Mouse (Mus musculus): ENCODE data around the gene Msi2. TPM values are rescaled to one million over a fixed set of nuclear protein-coding genes. Genes with fewer than 3 reads are reported as not detected.

Msi2 gene
- polyA plus RNA-seq, 1 experiment from 2014 or later = 16.8 TPM

DNA sequence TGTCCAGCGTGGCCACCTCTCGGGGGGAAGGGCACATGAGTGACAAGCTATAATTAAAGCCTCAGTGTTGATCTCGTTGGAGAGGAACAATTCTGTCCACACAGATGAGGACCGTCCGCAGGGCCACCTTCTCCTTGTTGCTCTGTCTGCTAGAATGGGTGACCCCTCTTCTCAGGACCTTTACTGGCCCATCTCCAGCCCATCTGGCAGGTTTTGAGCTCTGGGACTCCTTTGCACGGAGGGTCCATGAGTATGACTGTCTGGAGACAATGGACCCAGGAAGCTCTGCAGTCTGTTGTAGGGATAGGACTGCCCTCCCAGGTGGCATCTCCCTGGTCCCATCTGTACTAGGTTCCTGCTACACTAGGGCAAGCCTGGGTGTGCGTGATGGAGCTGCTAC lies 406.7 kb downstream of the Msi2 start:
- no peak overlapping the region for H3K27ac ChIP-seq
- no peak for DNase-seq (ENCODE audit: low spot score)
- peaks cover 34% of the 10 kb centered on the region for H3K27me3 ChIP-seq (ENCODE audit: low read depth, poor library complexity, severe bottlenecking)
- WGBS = 73% methylated on average over 7 of the region's 7 CpGs
- H3K9me3 ChIP-seq (replicated peaks) = no peaks in the 10 kb centered on the region
- no peak overlapping the region for H3K4me3 ChIP-seq
- H3K4me1 ChIP-seq = peaks cover 51% of the 10 kb centered on the region
- no peaks in the 10 kb centered on the region for H3K36me3 ChIP-seq

DNA sequence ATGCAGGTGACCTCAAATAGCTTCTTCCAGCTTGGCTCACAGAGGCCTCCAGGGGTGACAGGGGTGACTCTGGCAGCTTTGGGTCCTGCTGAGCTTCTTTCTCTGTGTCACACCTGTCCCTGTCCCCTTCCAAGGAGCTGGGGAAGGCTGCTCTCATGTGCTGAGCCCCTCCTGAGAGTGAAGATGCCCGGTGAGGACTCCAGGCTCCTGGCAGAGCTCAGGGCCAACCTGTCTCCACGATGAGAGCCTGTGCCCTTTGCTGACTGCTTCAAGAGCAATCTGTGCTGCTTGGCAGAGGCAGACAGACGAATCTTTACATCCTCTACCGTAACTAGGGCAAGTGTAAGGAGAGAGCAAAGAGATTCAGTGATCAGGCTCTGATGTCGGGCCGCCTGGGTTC lies 407.5 kb downstream of the Msi2 start:
- Histone ChIP-seq H3K27ac (peak overlapping the region; percentile 54; the same call in 1 of the 2 replicates), H3K4me3 (no peak overlapping the region), H3K36me3 (no peaks in the 10 kb centered on the region), H3K4me1 (peaks cover 51% of the 10 kb centered on the region), H3K9me3 (replicated peaks) (no peaks in the 10 kb centered on the region), H3K27me3 (ENCODE audit: low read depth, poor library complexity, severe bottlenecking) (peaks cover 34% of the 10 kb centered on the region)
- 59% methylated on average over 6 of the region's 6 CpGs for WGBS
- DNase-seq (ENCODE audit: low spot score) = no peak

DNA sequence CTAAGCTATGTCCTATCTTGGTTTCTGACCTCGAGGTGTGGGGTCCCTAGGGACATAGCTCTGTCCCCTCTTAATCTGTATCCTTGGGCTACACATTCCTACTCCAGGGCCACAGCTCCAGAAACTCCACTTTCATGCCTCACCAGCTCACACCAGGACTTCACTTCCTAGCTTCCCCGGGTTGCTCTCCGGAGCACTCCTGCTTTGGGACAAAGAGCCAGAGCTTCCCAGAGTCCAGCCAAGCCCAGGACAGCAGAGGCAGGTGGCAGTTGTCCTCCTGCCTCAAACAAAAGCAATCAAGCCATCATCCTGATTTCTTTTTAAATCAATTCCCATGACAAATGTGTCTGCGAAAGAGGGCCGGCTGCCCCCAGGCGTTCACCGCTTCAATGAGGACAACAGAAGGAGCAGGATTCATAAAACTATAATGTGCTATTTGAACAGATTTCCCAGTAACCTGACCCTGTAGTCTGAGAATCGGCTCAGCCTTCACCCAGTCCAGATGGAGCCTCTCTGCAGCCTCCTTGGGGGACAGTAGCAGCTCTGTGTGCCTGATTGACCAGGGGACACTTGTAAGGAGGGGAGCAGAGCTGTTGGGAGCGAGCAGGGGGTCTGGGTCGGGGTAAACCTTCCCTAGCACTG lies 409.1 kb downstream of the Msi2 start:
- peaks cover 28% of the 10 kb centered on the region for H3K27me3 ChIP-seq (ENCODE audit: low read depth, poor library complexity, severe bottlenecking)
- H3K4me3 ChIP-seq = no peak overlapping the region
- DNase-seq (ENCODE audit: low spot score) = no peak
- no peaks in the 10 kb centered on the region for H3K9me3 ChIP-seq (replicated peaks)
- H3K36me3 ChIP-seq = no peaks in the 10 kb centered on the region
- peak overlapping the region; percentile 56; the same call in 1 of the 2 replicates for H3K27ac ChIP-seq
- peaks cover 43% of the 10 kb centered on the region for H3K4me1 ChIP-seq
- 66% methylated on average over 10 of the region's 10 CpGs for WGBS

DNA sequence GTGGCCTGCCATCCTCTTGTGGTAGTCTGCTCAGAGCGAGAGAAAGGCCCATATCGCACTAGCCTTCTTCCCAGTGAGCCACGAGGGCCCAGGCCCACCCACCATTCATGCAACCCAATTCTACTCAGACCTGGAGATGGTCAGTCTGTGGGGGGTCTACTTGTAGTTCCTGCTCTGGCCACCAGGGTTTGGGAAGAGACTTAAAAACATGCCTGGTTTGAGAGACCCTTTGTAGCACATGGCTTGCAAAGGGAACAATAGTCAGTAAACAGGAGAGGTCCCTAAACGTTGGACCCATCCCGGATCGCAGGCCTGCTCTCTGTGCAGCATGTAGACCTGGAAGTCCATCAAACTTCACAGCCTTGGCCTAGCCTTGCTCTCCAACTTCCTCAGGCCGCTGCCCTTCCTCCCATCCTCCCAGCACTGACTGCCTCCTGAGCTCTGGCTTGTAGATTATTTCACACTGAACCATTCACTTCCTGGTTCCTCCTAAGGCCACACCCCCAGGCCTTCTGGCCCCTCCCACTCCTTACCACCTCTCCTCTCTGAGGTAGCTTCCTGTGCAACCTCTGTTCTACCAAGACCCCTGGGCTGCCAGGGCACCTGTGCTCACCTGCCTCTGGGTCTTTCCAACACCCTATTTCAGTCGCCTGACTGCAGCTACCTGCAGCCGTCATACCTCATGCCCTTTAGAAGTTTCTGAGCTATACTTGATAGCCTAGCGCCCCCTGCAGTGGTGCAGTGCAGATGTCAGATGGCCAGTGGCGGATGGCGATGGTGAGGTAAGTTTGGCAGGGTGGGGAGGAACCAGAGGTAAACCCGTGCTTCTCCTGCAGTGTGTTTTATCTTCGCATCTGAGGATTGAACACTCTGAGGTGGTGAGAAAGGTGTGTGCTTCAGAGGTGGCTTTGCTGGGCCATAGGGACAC lies 410.4 kb downstream of the Msi2 start:
- peaks cover 26% of the 10 kb centered on the region for H3K27me3 ChIP-seq (ENCODE audit: low read depth, poor library complexity, severe bottlenecking)
- DNase-seq (ENCODE audit: low spot score) = no peak
- H3K9me3 ChIP-seq (replicated peaks) = no peaks in the 10 kb centered on the region
- no peaks in the 10 kb centered on the region for H3K36me3 ChIP-seq
- H3K4me1 ChIP-seq = peaks cover 32% of the 10 kb centered on the region
- 75% methylated on average over 14 of the region's 14 CpGs for WGBS
- H3K4me3 ChIP-seq = no peak overlapping the region
- no peak overlapping the region for H3K27ac ChIP-seq

DNA sequence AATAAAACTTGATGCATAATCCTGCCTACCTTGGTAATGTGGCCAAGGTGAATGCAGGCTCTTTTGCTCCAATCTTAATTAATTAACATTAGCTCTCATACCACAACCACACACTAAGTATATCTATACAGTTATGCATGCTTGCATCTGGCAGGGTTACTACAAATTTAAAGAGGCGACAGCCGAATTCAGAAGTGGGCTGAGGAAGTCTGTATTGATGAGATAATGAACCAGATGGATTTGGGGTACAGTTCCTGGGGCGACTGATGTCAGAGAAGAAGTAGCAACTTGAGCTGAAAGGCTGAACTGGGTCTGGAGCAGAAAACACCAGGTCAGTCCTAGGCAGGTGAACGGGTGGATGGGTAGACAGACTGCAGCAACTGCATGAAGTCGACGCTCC lies 412.6 kb downstream of the Msi2 start:
- H3K4me1 ChIP-seq = peaks cover 29% of the 10 kb centered on the region
- WGBS = 87% methylated on average over 6 of the region's 6 CpGs

DNA sequence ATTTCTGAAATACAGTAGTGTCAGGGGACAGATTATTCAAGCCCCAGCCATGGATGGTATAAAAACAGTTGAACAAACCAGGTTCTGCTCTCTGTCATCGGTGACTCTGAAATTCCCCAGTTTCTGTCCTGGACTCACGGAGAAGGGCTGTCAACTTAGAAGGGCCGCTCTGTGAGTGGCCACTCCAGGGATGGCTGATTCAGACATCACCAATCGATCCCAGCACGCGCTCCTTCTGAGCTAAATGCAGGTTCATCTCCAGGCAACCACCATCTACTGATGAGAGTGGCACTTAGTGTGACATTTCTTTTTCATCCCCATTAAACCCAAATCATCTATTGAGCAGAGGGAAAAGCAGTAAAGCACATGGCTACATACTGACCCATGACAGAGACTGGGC lies 416.7 kb downstream of the Msi2 start:
- WGBS = 42% methylated on average over 6 of the region's 6 CpGs
- Histone ChIP-seq H3K4me3 (no peak overlapping the region), H3K27ac (no peak overlapping the region), H3K36me3 (no peaks in the 10 kb centered on the region), H3K27me3 (ENCODE audit: low read depth, poor library complexity, severe bottlenecking) (peaks cover 15% of the 10 kb centered on the region), H3K9me3 (replicated peaks) (no peaks in the 10 kb centered on the region), H3K4me1 (peaks cover 22% of the 10 kb centered on the region)
- peak; percentile 56 for DNase-seq (ENCODE audit: low spot score)

More for the DNA sequence above, 412.6 kb downstream of the Msi2 start:
- DNase-seq (ENCODE audit: low spot score) = no peak
- no peaks in the 10 kb centered on the region for H3K9me3 ChIP-seq (replicated peaks)
- H3K27me3 ChIP-seq (ENCODE audit: low read depth, poor library complexity, severe bottlenecking) = peaks cover 11% of the 10 kb centered on the region
- no peak overlapping the region for H3K27ac ChIP-seq
- H3K36me3 ChIP-seq = no peaks in the 10 kb centered on the region
- H3K4me3 ChIP-seq = no peak overlapping the region

DNA sequence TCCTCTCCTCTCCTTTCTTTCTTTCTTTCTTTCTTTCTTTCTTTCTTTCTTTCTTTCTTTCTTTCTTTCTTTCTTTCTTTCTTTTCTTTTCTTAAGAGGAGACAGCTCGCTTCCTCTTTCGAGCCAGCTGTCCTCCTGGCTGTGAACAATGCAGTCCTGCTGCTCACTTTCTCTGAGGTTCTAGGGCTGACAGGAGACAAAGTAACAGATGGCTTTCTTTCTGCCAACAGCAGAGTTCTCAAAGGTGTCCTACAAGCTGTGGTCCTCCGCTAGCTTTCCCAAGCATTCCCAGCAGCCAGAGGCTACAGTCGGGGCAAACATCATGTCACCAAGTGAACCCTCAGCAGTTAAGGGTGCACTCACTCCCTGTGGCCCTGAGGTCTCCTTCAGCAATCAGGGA lies 419.0 kb downstream of the Msi2 start:
- H3K27ac ChIP-seq = no peak overlapping the region

DNA sequence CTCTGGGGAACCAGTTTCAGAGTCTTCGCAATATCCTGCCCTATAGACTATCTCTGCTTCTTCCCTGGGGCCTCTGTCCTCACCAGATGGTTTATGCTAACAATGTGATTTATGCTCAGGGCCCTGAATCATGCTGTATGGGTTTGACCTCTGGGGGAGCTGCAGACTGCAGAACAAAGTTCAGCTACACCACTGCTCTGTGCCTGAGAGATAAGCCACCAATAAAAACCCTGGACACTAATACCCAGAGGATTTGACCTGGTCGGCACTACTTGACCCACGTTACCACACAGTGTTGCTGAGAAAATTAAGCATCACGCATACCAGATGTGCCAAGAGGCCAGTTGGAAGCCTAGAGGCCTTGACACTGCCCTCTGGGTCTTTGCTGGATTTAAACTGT lies 420.8 kb downstream of the Msi2 start:
- H3K36me3 ChIP-seq = no peaks in the 10 kb centered on the region
- H3K4me3 ChIP-seq = no peak overlapping the region
- no peak overlapping the region for H3K27ac ChIP-seq
- H3K27me3 ChIP-seq (ENCODE audit: low read depth, poor library complexity, severe bottlenecking) = peaks cover 48% of the 10 kb centered on the region
- DNase-seq (ENCODE audit: low spot score) = no peak
- WGBS = 15% methylated on average over 4 of the region's 4 CpGs
- no peaks in the 10 kb centered on the region for H3K9me3 ChIP-seq (replicated peaks)
- H3K4me1 ChIP-seq = peaks cover 54% of the 10 kb centered on the region

More for the DNA sequence above, 419.0 kb downstream of the Msi2 start:
- H3K36me3 ChIP-seq = no peaks in the 10 kb centered on the region
- H3K4me3 ChIP-seq = no peak overlapping the region
- H3K27me3 ChIP-seq (ENCODE audit: low read depth, poor library complexity, severe bottlenecking) = peaks cover 35% of the 10 kb centered on the region
- no peak for DNase-seq (ENCODE audit: low spot score)
- 91% methylated on average over 4 of the region's 4 CpGs for WGBS
- no peaks in the 10 kb centered on the region for H3K9me3 ChIP-seq (replicated peaks)
- H3K4me1 ChIP-seq = peaks cover 42% of the 10 kb centered on the region

DNA sequence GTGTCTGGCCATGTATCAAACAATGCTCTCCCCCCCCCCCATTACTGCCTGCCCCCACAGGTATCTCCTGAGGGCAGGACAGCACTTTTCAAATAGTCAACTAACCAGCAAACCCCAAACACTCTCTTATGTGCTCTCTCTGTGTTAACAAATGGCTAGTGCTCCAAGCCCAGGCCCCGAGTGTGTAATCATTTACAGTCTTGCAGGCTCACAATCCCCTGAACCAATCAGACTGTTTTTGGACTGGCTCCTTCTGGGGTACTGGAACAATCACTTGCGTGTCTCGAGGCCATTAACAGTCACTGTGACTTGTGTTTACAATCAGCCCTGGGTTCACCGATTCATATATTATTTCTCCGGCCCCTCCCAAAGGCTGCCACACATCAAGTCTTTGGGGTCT lies 423.0 kb downstream of the Msi2 start:
- Histone ChIP-seq H3K9me3 (replicated peaks) (no peaks in the 10 kb centered on the region), H3K36me3 (no peaks in the 10 kb centered on the region), H3K4me1 (peaks cover 47% of the 10 kb centered on the region), H3K4me3 (no peak overlapping the region), H3K27ac (peak overlapping the region; percentile 22; the same call in 1 of the 2 replicates), H3K27me3 (ENCODE audit: low read depth, poor library complexity, severe bottlenecking) (peaks cover 46% of the 10 kb centered on the region)
- 60% methylated on average over 5 of the region's 5 CpGs for WGBS
- no peak for DNase-seq (ENCODE audit: low spot score)

DNA sequence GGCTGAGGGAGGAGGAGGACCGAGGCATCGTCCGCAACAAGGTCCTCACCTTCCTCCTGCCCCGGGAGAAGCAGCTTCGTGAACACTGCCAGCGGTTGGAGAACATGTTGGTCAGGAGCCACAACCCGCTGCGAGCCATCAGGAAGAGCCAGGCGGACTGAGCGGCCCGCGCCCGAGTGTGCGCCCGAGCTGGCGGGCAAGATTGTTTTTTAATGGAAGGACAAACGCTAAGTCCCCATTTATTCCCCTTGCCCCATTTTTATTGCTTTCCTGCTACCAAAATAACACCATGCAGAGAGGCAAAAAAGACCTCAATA lies 424.0 kb downstream of the Msi2 start:
- Histone ChIP-seq H3K27ac (peak overlapping the region; percentile 71), H3K27me3 (ENCODE audit: low read depth, poor library complexity, severe bottlenecking) (peaks cover 46% of the 10 kb centered on the region), H3K4me1 (peaks cover 47% of the 10 kb centered on the region), H3K36me3 (no peaks in the 10 kb centered on the region), H3K4me3 (peak overlapping the region; percentile 47), H3K9me3 (replicated peaks) (no peaks in the 10 kb centered on the region)
- DNase-seq (ENCODE audit: low spot score) = no peak
- 20% methylated on average over 17 of the region's 17 CpGs for WGBS

DNA sequence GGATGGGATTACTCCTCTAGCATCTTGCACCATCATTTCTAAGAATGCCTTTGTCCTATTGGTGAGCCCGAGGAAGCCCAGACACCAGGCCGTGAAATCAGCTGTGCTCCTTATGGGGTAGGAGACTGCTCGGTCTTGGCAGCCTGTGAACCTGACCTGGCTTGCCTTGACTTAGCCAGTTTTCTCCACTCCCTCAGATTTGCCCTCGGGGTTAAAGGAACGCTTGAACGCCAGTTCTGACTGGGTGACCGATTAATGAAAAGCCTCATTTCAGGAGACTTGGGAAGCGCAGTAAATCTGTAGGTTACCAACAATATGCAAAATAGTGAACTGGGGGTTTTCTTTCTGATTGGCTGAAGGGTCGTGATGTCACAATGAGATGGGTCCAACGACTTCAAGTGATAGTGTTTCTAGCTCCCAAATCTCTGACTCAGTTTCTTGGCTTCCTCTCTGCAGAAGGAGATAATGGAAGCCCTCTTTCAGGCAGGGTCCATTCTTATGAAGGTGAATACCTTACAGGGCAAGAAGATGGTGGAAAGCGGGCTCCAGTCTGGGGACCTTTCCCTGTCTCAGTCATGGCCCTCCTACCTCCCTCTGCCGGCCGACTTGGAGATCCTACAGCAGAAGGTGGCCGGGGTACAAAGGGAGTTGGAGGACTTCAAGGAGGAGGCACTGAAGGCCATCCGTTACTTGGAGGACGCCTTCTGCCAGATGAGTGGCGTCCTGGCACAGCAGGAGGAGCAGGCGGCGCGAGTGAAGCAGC lies 424.5 kb downstream of the Msi2 start, which contains the start of gene Ccdc182:
Ccdc182 (plus strand) TSS at position 428 of the 763 bp plus-strand sequence.
- H3K4me1 ChIP-seq = peaks cover 53% of the 10 kb centered on the region
- WGBS = 28% methylated on average over 20 of the region's 20 CpGs
- H3K36me3 ChIP-seq = no peaks in the 10 kb centered on the region
- peak; percentile 61 for DNase-seq (ENCODE audit: low spot score)
- no peaks in the 10 kb centered on the region for H3K9me3 ChIP-seq (replicated peaks)
- peak within 1 kb of the TSS; percentile 71 for H3K27ac ChIP-seq
- peaks cover 51% of the 10 kb centered on the region for H3K27me3 ChIP-seq (ENCODE audit: low read depth, poor library complexity, severe bottlenecking)
- peak within 1 kb of the TSS; percentile 47 for H3K4me3 ChIP-seq

DNA sequence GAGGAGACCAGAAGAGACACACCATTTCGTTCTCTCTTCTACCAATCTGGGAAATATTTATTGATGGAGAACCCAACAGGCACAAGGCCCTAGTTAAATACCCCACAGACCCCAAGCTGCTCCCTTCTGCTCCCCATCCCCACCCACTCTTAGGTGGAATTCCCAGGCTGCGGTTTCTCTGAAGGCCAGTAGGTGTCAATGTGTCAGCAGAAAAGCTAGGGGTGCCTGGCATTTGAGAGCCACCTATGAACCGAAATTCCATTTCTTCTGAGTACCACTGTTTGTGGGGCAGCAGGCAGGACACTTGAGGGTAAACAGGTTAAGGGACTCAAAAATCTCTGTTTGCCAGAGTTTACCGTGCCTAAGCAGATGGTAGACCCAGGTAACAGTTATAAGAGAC lies 426.6 kb downstream of the Msi2 start:
- Histone ChIP-seq H3K27me3 (ENCODE audit: low read depth, poor library complexity, severe bottlenecking) (peaks cover 66% of the 10 kb centered on the region), H3K9me3 (replicated peaks) (no peaks in the 10 kb centered on the region), H3K36me3 (no peaks in the 10 kb centered on the region), H3K4me1 (peaks cover 45% of the 10 kb centered on the region), H3K27ac (no peak overlapping the region), H3K4me3 (no peak overlapping the region)
- WGBS = 33% methylated on average over 4 of the region's 4 CpGs
- no peak for DNase-seq (ENCODE audit: low spot score)

DNA sequence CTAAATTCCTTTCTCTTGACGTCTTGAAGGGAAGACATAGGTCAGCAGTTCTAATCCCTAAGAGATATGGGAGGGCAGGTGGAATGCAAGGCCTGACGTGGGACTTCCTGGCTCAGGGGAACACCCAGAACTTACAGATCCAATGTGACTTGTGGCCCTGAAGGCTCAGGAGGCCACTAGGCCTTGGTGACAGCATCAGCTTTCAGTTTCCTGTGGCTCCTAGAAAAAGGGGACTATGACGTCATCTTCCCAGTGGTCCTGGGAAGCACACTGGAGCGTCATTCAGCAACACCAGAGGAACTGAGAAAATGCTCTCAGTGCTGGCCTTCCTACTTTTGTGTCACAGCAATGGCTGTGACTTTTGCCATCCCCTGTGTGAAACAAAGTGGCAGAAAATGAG lies 427.1 kb downstream of the Msi2 start:
- 66% methylated on average over 4 of the region's 4 CpGs for WGBS
- H3K27ac ChIP-seq = no peak overlapping the region
- no peak overlapping the region for H3K4me3 ChIP-seq
- H3K36me3 ChIP-seq = no peaks in the 10 kb centered on the region
- H3K4me1 ChIP-seq = peaks cover 43% of the 10 kb centered on the region
- H3K9me3 ChIP-seq (replicated peaks) = no peaks in the 10 kb centered on the region
- peaks cover 61% of the 10 kb centered on the region for H3K27me3 ChIP-seq (ENCODE audit: low read depth, poor library complexity, severe bottlenecking)
- DNase-seq (ENCODE audit: low spot score) = no peak
